Mouse (Mus musculus) CD4-positive, CD25-positive, alpha-beta regulatory T cell, adult 4 months (primary cell): ENCODE data around the gene Foxl1. TPM values are rescaled to one million over a fixed set of nuclear protein-coding genes. Genes with fewer than 3 reads are reported as not detected.
"Not testable (repeated sequence)": the region's sequence is repeated elsewhere in the genome, so short reads cannot be mapped to it uniquely, and the experiment has no call there.

Experiments
- ATAC-seq: one replicate; pipeline ENCODE4 v1.8.0; 2017
- polyA plus RNA-seq, 2 experiments: library from polyadenylated mRNA; unstranded; fragments of 100-300 nt; shearing (Covaris generic); gene quantifications; one replicate each; pipeline ENCODE4 v1.2.1; 2017

Foxl1 gene
- polyA plus RNA-seq, 2 experiments from 2014 or later = not detected

GRCm38 (mm10) chr8:121125311-121125876, 2.3 kb upstream of the Foxl1 start:
- no peak for ATAC-seq

GRCm38 (mm10) chr8:121126191-121126590, 1.5 kb upstream of the Foxl1 start:
- no peak for ATAC-seq

GRCm38 (mm10) chr8:121126694-121127093, 1.0 kb upstream of the Foxl1 start:
- ATAC-seq = no peak

- ATAC-seq = no peak
These were observed 444 bp upstream of the Foxl1 start for GRCm38 (mm10) chr8:121127291-121127701.

GRCm38 (mm10) chr8:121128531-121129264, 958 bp downstream of the Foxl1 start:
- ATAC-seq = no peak

GRCm38 (mm10) chr8:121129265-121129940, 1.7 kb downstream of the Foxl1 start:
- no peak for ATAC-seq

- no peak for ATAC-seq
These were observed 2.8 kb downstream of the Foxl1 start for GRCm38 (mm10) chr8:121130522-121130921.

- ATAC-seq = no peak
These were observed 5.3 kb downstream of the Foxl1 start for GRCm38 (mm10) chr8:121132961-121133513.

GRCm38 (mm10) chr8:121134102-121134501, 6.4 kb downstream of the Foxl1 start:
- ATAC-seq = no peak

GRCm38 (mm10) chr8:121134512-121134911, 6.8 kb downstream of the Foxl1 start:
- no peak for ATAC-seq

GRCm38 (mm10) chr8:121136856-121137255, 9.1 kb downstream of the Foxl1 start:
- no peak for ATAC-seq

- ATAC-seq = not testable (repeated sequence)
These were observed 17.9 kb downstream of the Foxl1 start for GRCm38 (mm10) chr8:121145457-121146134.

- ATAC-seq = no peak
These were observed 20.9 kb downstream of the Foxl1 start for GRCm38 (mm10) chr8:121148573-121149083.

GRCm38 (mm10) chr8:121152394-121152793, 24.7 kb downstream of the Foxl1 start:
- no peak for ATAC-seq

- ATAC-seq = no peak
These were observed 29.3 kb downstream of the Foxl1 start for GRCm38 (mm10) chr8:121156990-121157491.

GRCm38 (mm10) chr8:121158812-121159211, 31.1 kb downstream of the Foxl1 start:
- no peak for ATAC-seq

GRCm38 (mm10) chr8:121161437-121161836, 33.7 kb downstream of the Foxl1 start:
- no peak for ATAC-seq

- ATAC-seq = no peak
These were observed 34.7 kb downstream of the Foxl1 start for GRCm38 (mm10) chr8:121162413-121162812.

GRCm38 (mm10) chr8:121162906-121163695, 35.4 kb downstream of the Foxl1 start:
- no peak for ATAC-seq

GRCm38 (mm10) chr8:121164017-121164469, 36.3 kb downstream of the Foxl1 start:
- no peak for ATAC-seq

GRCm38 (mm10) chr8:121168033-121168432, 40.3 kb downstream of the Foxl1 start:
- no peak for ATAC-seq
